Mouse (Mus musculus) liver, adult (tissue): Measurements from ENCODE around the gene St6galnac4.

ENCODE experiments used
- GATA4 ChIP-seq: IDR thresholded peaks from 2 replicates; pipeline ENCODE4 v1.6.1; 2014; ENCODE audit warnings: mild to moderate bottlenecking, low read length; ENCODE audit not compliant: insufficient replicate concordance

St6galnac4 gene

GRCm38 (mm10) chr2:32582830-32583799, 3.8 kb upstream of the St6galnac4 start:
- TF ChIP-seq GATA4: no peak

- TF ChIP-seq GATA4: no peak
Measured at GRCm38 (mm10) chr2:32585149-32585714, 1.7 kb upstream of the St6galnac4 start.

- TF ChIP-seq GATA4: no peak
Measured at GRCm38 (mm10) chr2:32587731-32588321, 931 bp downstream of the St6galnac4 start.

- no peak for TF ChIP-seq GATA4
Measured at GRCm38 (mm10) chr2:32589213-32589795, 2.4 kb downstream of the St6galnac4 start.

GRCm38 (mm10) chr2:32590224-32590623, 3.3 kb downstream of the St6galnac4 start:
- TF ChIP-seq GATA4: no peak

- TF ChIP-seq GATA4: no peak
Measured at GRCm38 (mm10) chr2:32591249-32591648, 4.4 kb downstream of the St6galnac4 start.

GRCm38 (mm10) chr2:32596725-32597124, 9.8 kb downstream of the St6galnac4 start:
- TF ChIP-seq GATA4: no peak

GRCm38 (mm10) chr2:32597248-32597647, 10.4 kb downstream of the St6galnac4 start:
- TF ChIP-seq GATA4: no peak

GRCm38 (mm10) chr2:32597699-32598098, 10.8 kb downstream of the St6galnac4 start:
- no peak for TF ChIP-seq GATA4

GRCm38 (mm10) chr2:32598506-32598905, 11.6 kb downstream of the St6galnac4 start:
- no peak for TF ChIP-seq GATA4

GRCm38 (mm10) chr2:32599409-32599808, 12.5 kb downstream of the St6galnac4 start, which contains the start of gene St6galnac6:
TSS of gene St6galnac6 (plus strand) at chr2:32599709.
- TF ChIP-seq GATA4: no peak

- TF ChIP-seq GATA4: no peak
Measured at GRCm38 (mm10) chr2:32601417-32602065, 14.6 kb downstream of the St6galnac4 start.

- TF ChIP-seq GATA4: no peak
Measured at GRCm38 (mm10) chr2:32602600-32603054, 15.7 kb downstream of the St6galnac4 start.

- no peak for TF ChIP-seq GATA4
Measured at GRCm38 (mm10) chr2:32604631-32605030, 17.7 kb downstream of the St6galnac4 start.
